Mouse (Mus musculus) embryonic fibroblast, embryonic 13.5 days (primary cell): Measurements from ENCODE around the gene Clcnkb.

Experiments used
- CTCF ChIP-seq: IDR thresholded peaks from 2 replicates; pipeline ENCODE4 v1.5.1; 2011; ENCODE audit warnings: mild to moderate bottlenecking, control low read depth, low read length, moderate library complexity, borderline replicate concordance; ENCODE audit not compliant: insufficient read depth
- POLR2A ChIP-seq: IDR thresholded peaks from 2 replicates; pipeline ENCODE4 v1.6.1; 2011; ENCODE audit warnings: low read depth, mild to moderate bottlenecking, control low read depth, low read length, moderate library complexity

- TF ChIP-seq POLR2A (no peak), CTCF (no peak)
Observed at GRCm38 (mm10) chr4:141415924-141416323, at the start of gene Clcnkb.
